Mouse (Mus musculus): ENCODE measurements around the gene Ppp1r15a. TPM values are rescaled to one million over a fixed set of nuclear protein-coding genes. Genes with fewer than 3 reads are reported as not detected.
A peak's percentile ranks its signal among the peaks of the same experiment; 100 is the strongest.

Ppp1r15a gene
- polyA plus RNA-seq, 1 experiment from 2014 or later, result 14.6 TPM

DNA sequence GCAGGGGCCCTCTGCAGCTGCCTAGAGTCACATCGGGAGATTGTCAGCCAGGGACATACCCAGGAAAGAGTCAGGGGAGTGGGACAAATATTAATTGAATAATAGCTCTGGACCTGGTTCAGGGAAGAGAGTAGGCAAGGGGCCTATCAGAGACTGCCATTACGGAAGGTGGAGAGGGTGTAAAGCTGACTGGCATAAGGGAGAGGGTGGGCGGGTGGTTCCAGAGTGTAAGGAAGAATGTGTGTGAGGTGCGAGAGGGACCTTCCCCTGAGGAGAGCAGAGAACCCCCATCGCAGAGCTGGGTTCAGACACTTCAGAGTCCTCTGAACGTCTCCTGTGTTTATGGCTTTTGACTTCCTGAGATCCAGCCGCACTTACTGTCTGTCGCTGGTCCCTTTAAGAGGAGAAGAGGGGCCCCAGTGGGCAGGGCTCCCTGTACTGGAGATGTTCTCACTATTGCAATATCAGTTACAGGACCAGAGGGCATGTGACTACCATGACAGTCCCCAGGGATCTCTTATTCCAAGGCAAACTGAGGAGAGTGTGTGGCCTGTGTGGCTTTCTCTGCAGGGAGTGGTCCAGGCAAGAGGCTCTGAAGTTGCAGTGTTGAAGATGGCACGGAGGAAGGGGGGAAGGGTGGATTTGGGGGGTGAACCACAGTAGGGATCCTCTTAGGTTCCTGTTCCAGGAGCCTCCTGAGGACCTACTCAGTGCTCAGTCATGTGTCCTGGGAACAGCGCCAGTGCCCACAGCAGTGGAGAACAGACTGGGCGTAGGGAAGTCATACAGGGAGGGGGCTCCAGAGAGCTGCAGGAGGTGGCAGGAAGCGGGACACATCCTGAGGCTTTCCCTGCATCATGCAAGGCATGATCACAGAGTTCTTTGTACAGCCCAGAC lies 35.8 kb upstream of the Ppp1r15a start:
- Histone ChIP-seq H3K4me2 (no peak overlapping the region), H3K9me3 (no peaks in the 10 kb centered on the region), H3K4me3 (replicated peaks) (no peak overlapping the region), H3K36me3 (replicated peaks) (no peaks in the 10 kb centered on the region), H3K27me3 (peaks cover 9% of the 10 kb centered on the region; the same call in 1 of the 2 replicates), H3K4me1 (no peaks in the 10 kb centered on the region), H3K9ac (no peak overlapping the region), H3K27ac (no peak overlapping the region)
- 56% methylated on average over 12 of the region's 12 CpGs for WGBS
- no peak for ATAC-seq (ENCODE audit: low FRiP score)

DNA sequence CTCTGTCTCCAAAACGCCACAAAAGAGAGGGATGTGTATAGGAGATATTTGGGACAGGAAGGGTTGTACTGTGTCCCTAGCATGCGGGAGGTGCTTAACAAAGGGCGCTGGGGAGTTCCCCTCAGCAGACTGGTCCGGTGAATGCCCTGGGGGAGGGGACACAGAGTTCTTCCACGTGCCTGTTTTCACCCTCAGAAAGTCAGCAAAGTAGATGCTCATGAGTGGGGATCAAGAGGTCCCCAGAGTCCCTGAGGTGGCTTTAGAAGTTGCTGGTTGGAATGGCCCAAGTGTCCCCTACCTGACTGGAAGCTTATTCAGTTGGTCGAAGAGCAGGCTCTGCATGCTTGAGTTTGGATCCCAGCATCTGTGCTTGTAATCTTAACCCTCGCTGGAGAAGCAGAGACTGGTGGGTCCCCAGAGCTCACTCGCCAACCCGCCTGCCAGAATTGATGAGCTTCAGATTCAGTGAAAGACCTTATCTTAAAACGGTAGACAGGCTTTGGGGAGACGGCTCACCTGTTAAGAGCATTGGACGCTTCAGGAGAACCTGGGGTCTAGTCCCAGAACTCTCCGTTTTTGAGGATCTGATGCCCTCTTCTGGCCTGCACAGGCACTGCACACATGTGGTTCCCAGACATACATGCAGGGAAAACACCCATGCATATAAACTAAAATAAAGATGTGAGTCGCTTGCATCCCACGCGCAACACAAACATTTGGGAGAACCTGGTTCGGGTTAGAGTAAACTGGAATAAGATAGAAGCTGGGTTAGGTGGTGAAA lies 35.0 kb upstream of the Ppp1r15a start:
- H3K4me1 ChIP-seq, result no peaks in the 10 kb centered on the region
- no peak overlapping the region for H3K27ac ChIP-seq
- no peak overlapping the region for H3K4me2 ChIP-seq
- no peak overlapping the region for H3K9ac ChIP-seq
- H3K9me3 ChIP-seq, result no peaks in the 10 kb centered on the region
- 26% methylated on average over 17 of the region's 17 CpGs for WGBS
- no peaks in the 10 kb centered on the region for H3K36me3 ChIP-seq (replicated peaks)
- H3K4me3 ChIP-seq (replicated peaks), result no peak overlapping the region
- ATAC-seq (ENCODE audit: low FRiP score), result no peak
- peaks cover 9% of the 10 kb centered on the region; the same call in 1 of the 2 replicates for H3K27me3 ChIP-seq

DNA sequence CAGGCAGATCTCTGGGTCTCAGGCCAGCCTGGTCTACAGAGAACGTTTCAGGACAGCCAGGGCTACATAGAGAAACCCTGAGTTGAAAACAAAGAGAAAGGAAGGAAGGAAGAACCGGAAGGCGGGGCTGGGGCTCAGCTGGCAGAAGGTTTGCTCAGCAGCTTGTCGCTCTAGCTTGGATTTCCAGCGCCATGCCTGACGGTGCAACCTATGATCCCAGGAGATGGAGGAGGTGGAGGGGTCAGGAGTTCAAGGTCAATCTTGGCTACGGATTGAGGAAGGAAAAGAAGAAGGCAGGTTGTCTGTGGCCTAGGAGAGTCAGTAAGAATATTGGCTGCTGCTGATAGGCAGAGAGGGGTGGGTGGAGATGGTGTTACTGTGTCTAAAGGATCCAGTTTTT lies 34.2 kb upstream of the Ppp1r15a start:
- H3K9ac ChIP-seq, result no peak overlapping the region
- H3K4me3 ChIP-seq (replicated peaks), result no peak overlapping the region
- no peaks in the 10 kb centered on the region for H3K36me3 ChIP-seq (replicated peaks)
- no peaks in the 10 kb centered on the region for H3K9me3 ChIP-seq
- peaks cover 9% of the 10 kb centered on the region; the same call in 1 of the 2 replicates for H3K27me3 ChIP-seq
- no peak overlapping the region for H3K27ac ChIP-seq
- H3K4me1 ChIP-seq, result no peaks in the 10 kb centered on the region
- no peak overlapping the region for H3K4me2 ChIP-seq
- no peak for ATAC-seq (ENCODE audit: low FRiP score)
- 87% methylated on average over 7 of the region's 7 CpGs for WGBS

DNA sequence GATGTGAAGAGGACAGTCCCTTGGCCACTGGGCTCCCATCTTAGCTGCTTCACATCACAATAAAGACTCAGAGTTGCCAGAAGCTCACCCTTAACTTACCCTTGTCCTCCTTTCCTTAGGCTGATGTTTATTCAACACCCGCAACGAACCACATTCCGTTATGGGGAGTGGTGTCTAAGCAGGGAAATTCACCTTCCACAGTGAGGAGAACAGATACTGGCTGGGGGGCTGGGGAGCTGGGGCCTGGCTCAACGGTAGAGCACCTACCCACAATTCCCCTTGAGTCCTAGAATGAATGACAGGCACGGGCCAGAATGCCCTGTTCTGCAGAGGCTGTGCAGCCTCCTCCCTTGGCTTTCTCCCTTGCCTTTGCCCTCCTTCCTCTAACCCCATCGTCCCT lies 32.8 kb upstream of the Ppp1r15a start:
- Histone ChIP-seq H3K4me3 (replicated peaks) (no peak overlapping the region), H3K4me2 (no peak overlapping the region), H3K36me3 (replicated peaks) (no peaks in the 10 kb centered on the region), H3K9me3 (no peaks in the 10 kb centered on the region), H3K9ac (no peak overlapping the region), H3K27ac (no peak overlapping the region), H3K4me1 (no peaks in the 10 kb centered on the region), H3K27me3 (peaks cover 9% of the 10 kb centered on the region; the same call in 1 of the 2 replicates)
- ATAC-seq (ENCODE audit: low FRiP score), result no peak
- 70% methylated on average over 6 of the region's 6 CpGs for WGBS

DNA sequence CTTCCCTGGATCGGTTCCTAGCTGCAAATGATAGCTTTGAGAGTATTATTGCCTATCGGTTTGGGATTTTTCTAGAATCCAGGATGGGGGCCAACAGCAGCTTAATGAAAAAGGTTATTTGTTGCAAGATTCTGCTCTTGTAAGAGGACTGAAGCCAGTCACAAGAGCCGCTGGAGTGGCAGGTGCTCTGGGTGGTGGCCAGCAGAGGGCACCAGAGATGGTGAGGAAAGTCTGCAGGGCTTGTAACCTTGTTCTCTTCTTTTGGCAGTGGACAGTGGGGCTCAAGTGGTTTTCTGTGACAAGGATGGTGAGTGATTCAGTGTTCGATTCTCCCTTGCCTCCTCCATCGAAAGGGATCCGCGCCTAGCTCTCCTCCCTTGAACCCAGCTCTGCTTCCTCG lies 29.7 kb upstream of the Ppp1r15a start:
- no peak; the same call in 1 of the 2 replicates for ATAC-seq (ENCODE audit: low FRiP score)
- Histone ChIP-seq H3K4me3 (replicated peaks) (no peak overlapping the region), H3K9ac (no peak overlapping the region), H3K27me3 (peaks cover 2% of the 10 kb centered on the region; the same call in 1 of the 2 replicates), H3K27ac (no peak overlapping the region), H3K4me2 (no peak overlapping the region), H3K36me3 (replicated peaks) (no peaks in the 10 kb centered on the region), H3K4me1 (no peaks in the 10 kb centered on the region), H3K9me3 (no peaks in the 10 kb centered on the region)
- WGBS, result 25% methylated on average over 8 of the region's 8 CpGs

DNA sequence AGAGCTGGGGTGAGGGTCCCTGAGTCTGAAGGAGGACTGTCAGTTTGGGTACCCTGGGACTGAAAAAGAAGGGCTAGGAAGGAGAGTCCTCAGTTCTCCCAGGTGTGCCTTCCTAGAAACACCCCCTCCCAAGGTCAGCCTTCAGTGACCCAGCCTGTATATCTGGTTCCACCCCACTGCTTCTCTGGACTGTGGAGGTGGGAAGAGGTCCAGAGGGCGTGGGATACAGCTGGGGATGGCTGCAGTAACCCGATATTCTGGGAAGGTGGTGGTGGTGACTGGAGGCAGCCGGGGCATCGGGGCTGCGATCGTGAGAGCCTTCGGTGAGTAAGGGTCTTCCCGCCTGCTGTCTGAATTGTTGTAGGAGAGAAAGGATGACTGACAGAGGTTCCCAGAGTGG lies 28.7 kb upstream of the Ppp1r15a start, which contains the start of gene Hsd17b14:
Hsd17b14 (plus strand) TSS at position 150 of the 400 bp plus-strand sequence.
- Histone ChIP-seq H3K36me3 (replicated peaks) (no peaks in the 10 kb centered on the region), H3K27ac (no peak within 1 kb of the TSS), H3K4me2 (no peak within 1 kb of the TSS), H3K9ac (no peak within 1 kb of the TSS), H3K4me1 (no peaks in the 10 kb centered on the region), H3K27me3 (0 out of 2 replicates have a peak, but pooled peaks cover under 1% of the 10 kb centered on the region), H3K9me3 (no peaks in the 10 kb centered on the region), H3K4me3 (replicated peaks) (no peak within 1 kb of the TSS)
- no peak for ATAC-seq (ENCODE audit: low FRiP score)
- 48% methylated on average over 8 of the region's 8 CpGs for WGBS

DNA sequence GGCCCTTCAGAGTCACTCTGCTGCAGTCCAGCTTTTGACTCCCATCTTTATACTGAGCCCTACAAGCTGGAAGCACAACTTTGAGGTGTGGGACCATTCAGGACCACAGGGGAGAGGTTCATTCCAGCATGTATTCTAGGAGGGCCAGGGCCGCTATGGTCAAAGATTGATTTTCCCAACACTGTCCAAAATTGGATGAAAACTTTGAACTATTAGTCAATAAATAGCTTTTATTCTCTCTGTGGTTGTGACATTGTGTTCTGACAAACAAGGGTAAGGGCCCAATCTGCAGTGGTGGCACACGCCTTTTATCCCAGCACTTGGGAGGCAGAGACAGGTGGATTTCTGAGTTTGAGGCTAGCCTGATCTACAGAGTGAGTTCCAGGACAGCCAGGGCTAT lies 27.9 kb upstream of the Ppp1r15a start:
- Histone ChIP-seq H3K9ac (no peak overlapping the region), H3K4me3 (replicated peaks) (no peak overlapping the region), H3K4me1 (no peaks in the 10 kb centered on the region), H3K27ac (no peak overlapping the region), H3K27me3 (0 out of 2 replicates have a peak, but pooled peaks cover 2% of the 10 kb centered on the region), H3K36me3 (replicated peaks) (no peaks in the 10 kb centered on the region), H3K9me3 (no peaks in the 10 kb centered on the region), H3K4me2 (no peak overlapping the region)
- WGBS, result 93% methylated on average over 2 of the region's 2 CpGs
- no peak for ATAC-seq (ENCODE audit: low FRiP score)

DNA sequence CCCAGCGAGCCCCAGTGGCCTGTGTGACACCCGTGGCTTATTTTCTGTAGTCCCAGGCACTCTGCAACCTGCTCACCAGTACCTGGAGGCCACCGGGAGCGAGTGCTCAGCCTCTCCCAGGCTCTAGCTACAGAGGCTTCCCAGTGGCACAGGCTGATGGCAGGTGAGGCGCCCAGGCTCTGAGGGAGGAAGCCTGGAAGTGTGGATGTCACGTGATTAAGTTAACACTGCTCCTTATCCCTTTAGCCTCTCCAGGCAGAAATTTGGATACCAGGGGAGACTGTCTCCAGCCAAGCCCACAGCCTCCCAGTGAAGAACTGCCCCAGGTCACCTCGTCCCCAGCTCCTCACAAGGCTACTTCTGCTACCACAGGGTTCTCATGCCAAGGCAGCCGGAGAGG lies 27.5 kb upstream of the Ppp1r15a start:
- no peaks in the 10 kb centered on the region for H3K4me1 ChIP-seq
- no peaks in the 10 kb centered on the region for H3K9me3 ChIP-seq
- H3K9ac ChIP-seq, result no peak overlapping the region
- ATAC-seq (ENCODE audit: low FRiP score), result no peak
- WGBS, result 66% methylated on average over 8 of the region's 8 CpGs
- H3K4me3 ChIP-seq (replicated peaks), result no peak overlapping the region
- no peak overlapping the region for H3K27ac ChIP-seq
- H3K27me3 ChIP-seq, result 0 out of 2 replicates have a peak, but pooled peaks cover 2% of the 10 kb centered on the region
- H3K36me3 ChIP-seq (replicated peaks), result no peaks in the 10 kb centered on the region
- no peak overlapping the region for H3K4me2 ChIP-seq

DNA sequence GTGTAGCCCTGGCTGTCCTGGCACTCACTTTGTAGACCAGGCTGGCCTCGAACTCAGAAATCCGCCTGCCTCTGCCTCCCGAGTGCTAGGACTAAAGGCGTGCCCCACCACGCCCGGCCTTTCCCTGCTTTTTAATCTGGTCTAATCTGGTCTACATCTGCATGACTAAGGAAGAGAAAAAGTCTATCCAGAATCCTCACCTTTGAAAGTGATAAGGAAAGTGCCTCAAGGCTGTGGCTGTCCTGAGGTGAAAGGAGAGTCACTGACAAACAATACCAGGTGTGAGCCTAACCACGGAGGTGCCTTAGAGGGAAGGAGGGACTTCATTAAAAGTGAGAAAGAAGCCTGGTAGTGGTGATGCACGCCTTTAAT lies 25.4 kb upstream of the Ppp1r15a start:
- Histone ChIP-seq H3K9ac (no peak overlapping the region), H3K27ac (no peak overlapping the region), H3K9me3 (no peaks in the 10 kb centered on the region), H3K4me1 (no peaks in the 10 kb centered on the region), H3K4me3 (replicated peaks) (no peak overlapping the region), H3K4me2 (no peak overlapping the region), H3K36me3 (replicated peaks) (no peaks in the 10 kb centered on the region), H3K27me3 (0 out of 2 replicates have a peak, but pooled peaks cover 2% of the 10 kb centered on the region)
- no peak for ATAC-seq (ENCODE audit: low FRiP score)
- WGBS, result 83% methylated on average over 8 of the region's 8 CpGs

DNA sequence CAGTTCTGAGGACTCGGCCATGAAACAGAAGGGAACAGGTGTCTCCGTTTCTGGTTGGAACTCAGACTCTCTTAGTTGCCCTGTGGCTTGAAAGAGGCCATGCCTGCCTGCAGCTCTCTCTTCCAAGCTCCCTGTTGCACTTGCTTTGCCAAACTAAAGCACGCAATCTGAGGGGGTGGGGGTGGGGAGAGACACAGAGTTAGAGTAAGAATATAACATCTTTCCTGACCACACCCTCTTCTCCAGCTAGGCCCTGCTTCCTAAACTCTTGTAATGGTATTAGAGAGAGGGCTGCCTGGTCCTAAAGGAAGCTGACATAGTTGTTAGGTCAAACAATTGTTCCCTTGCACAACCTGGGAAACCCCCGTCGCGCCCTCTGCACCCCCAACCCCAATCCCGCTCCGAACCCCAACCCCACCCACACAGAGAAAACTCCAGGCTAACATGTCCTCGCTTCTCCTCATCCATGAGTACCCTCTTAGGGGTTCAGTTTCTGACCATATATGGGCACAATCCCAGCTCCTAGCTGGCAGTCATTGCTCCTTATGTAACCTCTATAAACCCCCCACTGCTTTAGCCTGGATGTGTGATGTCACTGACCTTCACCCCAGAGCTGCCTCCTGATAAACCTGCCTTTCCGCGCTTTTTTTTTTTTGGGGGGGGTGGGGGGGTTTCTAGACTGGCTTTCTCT lies 24.9 kb upstream of the Ppp1r15a start:
- Histone ChIP-seq H3K9me3 (no peaks in the 10 kb centered on the region), H3K9ac (no peak overlapping the region)

DNA sequence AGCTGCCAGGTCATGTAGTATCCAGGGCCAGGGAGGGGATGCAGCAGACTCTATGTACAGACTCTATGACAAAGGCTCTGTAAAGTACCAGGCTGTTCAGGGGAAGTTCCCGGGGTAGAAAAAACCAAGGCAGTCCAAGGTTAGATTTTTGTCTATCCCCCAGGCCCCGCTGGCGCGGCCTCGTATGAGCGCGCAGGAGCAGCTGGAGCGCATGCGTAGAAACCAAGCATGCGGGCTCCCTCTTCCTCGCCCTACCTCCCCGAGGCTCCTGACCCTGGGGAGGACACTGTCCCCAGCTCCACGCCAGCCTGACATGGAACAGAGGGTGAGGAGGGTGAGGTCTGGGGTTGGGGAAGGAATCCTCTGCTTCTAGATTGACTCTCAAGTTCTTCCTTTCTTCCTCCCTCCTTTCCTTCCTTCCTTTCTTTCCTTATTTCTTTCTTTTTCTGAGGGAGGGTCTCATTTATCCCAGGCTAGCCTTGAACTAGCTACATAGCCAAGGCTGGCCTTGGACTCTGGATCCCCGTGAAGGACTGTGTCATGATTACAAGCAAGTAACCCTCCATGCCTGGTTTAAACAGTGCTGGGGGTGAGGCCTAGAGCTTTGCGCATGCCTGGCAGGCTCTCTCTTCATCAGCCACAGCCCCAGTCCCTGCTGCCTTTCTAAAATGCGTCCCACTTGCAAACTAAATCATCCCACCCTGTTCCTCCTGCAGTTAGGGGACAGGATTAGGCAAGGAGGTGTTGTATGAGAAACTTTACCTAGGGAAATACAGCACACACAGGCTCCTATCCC lies 23.8 kb upstream of the Ppp1r15a start:
- no peak overlapping the region for H3K4me3 ChIP-seq (replicated peaks)
- no peaks in the 10 kb centered on the region for H3K36me3 ChIP-seq (replicated peaks)
- WGBS, result 89% methylated on average over 16 of the region's 16 CpGs
- ATAC-seq (ENCODE audit: low FRiP score), result no peak
- H3K4me1 ChIP-seq, result no peaks in the 10 kb centered on the region
- no peak overlapping the region for H3K27ac ChIP-seq
- H3K9ac ChIP-seq, result 0 out of 2 replicates have a peak overlapping the region, but pooled peaks have one; percentile 17
- H3K4me2 ChIP-seq, result no peak overlapping the region
- 0 out of 2 replicates have a peak, but pooled peaks cover 2% of the 10 kb centered on the region for H3K27me3 ChIP-seq
- no peaks in the 10 kb centered on the region for H3K9me3 ChIP-seq

More for the DNA sequence above, 24.9 kb upstream of the Ppp1r15a start:
- ATAC-seq (ENCODE audit: low FRiP score), result no peak
- H3K4me1 ChIP-seq, result no peaks in the 10 kb centered on the region
- H3K27me3 ChIP-seq, result 0 out of 2 replicates have a peak, but pooled peaks cover 2% of the 10 kb centered on the region
- H3K36me3 ChIP-seq (replicated peaks), result no peaks in the 10 kb centered on the region
- no peak overlapping the region for H3K4me3 ChIP-seq (replicated peaks)
- 85% methylated on average over 11 of the region's 11 CpGs for WGBS
- H3K27ac ChIP-seq, result no peak overlapping the region
- H3K4me2 ChIP-seq, result no peak overlapping the region

All from forebrain, embryonic 12.5 days (tissue).